Mouse (Mus musculus) monocyte, adult 2 months (primary cell): ENCODE measurements around the gene Shank2.

Experiments used
- DNase-seq, 2 experiments: peaks; one replicate each; pipeline ENCODE4 v3.0.0; 2022; ENCODE audit warnings: low spot score in 2 of 2, low read depth in 1 of 2

The Shank2 gene

DNA sequence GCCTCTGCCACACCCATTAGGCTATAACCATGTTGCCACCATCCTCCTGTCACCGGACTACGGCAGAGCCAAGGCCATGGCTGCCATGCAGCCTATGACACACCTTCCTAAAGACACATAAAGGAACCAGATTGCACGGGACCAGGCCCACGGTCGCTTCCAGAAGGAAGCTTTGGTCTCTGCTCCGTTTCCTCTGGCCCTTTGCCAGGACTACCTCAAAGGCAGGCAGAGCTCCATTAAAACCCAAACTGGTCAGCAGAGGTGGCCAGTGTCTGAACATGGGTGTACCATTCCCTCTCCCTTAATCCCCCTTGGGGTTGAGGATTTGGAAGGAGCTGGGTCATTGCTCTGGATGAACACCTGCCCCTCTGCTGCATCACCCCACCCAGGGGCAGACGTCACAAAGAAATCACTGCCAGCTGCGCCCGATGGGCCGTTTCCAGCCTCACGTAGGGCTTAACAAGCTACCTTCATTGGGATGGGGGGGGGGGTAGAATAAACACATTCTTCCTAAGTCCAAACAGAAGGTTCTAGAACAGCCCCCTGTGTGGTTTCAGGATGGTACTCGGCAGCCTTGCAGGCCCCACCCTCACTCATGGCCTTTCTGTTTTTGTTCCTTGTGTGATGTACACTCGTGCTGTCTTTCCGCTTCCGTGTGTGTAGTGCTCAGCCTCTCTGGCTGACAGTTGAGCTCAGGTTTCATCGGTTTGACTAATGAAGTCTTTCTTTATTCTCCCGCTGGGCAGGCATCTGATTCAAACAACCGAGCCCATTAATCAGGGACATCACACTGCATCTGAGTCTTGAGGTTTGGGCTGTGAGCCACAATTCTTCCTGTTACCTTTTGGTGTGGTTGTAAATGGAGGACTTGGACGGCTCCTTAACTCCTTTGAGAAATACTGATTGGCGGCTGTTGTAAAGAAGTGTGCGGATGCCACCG is 410.5 kb downstream of the Shank2 start:
- DNase-seq = no peak

DNA sequence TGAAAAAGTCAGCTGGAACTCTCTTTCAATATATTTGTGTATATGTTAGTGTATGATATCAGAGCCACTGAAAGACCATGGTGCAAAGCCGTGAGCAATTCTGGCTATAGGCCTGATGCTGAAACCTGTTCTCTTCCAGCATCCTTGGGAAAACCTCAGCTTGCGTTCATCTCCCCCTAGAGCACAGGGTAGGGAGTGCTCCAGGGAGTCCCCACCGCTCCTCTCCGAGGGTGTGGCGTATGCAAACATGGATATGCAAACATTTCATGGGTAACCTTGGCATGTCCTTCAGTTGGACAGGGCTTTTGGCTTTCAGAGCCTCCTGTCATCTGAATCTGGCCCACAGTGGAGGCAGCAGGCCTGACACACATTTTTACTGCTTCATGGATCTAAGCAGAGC is 412.9 kb downstream of the Shank2 start:
- no peak for DNase-seq

DNA sequence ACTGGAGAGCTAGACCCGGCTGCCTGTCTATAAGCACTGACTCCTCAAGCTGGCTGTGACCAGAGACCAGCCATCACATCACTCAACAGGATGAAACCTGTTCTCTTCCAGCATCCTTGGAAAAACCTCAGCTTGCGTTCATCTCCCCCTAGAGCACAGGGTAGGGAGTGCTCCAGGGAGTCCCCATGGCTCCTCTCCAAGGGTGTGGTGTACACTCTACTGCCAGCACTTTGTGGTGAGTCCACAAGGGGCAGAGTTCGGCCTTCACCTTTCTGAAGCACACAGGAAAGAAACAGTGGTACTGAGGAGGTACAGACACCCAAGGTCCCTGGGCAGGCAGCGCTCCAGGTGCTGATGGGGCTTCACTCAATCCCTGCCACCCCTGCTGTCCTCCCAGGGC is 414.1 kb downstream of the Shank2 start:
- DNase-seq = no peak

DNA sequence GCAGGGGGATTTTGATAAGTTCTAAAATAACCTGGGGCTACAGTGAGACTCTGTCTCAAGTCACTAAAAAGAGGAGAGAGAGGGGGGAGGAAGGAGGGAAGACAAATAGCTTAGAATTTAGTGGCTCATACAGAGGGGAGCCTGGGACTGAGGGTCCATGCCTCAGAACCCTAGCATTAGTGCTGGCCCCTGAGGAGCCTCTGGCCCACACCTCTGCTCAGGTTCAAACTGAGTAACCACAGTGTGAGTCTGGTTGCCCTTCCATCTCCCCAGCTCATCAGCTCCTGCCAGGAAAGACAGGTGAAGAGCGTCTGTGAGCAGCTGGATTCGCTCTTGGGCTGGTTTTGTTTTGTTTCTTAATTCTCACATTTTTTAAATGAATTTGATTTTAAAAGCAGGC is 415.5 kb downstream of the Shank2 start:
- no peak for DNase-seq

DNA sequence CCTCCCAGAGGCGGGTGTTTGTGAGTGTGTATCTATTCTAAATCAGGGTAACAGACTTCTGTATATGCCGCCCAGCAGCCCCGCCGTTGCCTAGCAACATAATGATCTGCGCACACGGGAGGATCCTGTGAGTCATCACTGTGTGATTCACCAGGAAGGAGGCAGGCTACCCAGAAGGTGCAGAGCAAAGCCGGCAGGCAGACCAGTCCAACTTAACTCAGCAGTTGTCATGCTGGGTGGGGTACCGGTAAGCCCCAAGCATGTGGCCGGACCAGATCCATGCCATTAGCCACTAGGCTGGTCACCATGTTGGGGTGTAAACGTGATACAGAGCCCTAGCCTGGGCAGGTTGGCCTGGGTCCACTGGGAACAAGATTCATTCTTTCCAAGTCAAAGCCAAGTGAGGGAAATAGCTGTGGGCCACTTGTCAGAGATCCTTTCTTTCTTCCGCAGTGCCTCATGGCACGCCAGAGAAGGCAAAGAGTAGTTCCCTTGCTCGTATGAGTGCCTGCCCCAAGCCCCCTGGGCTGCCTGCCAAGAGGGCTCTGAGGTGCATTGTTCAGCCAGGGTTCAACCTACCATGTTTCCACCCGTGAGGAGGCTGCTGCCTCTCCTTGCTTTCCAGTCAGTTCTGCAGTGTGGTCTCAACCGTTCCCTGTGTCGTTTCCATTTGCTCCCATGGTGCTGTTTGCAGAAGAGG is 416.1 kb downstream of the Shank2 start:
- DNase-seq = no peak

DNA sequence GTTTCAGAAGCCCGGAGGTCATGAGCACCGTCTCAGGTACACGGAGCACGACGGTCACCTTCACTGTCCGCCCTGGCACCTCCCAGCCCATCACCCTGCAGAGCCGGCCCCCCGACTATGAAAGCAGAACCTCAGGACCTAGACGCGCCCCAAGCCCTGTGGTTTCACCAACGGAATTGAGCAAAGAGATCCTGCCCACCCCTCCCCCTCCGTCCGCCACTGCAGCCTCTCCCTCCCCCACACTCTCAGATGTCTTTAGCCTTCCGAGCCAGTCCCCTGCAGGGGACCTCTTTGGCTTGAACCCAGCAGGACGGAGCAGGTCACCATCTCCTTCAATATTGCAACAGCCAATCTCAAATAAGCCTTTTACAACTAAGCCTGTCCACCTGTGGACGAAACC is 418.8 kb downstream of the Shank2 start:
- no peak for DNase-seq

DNA sequence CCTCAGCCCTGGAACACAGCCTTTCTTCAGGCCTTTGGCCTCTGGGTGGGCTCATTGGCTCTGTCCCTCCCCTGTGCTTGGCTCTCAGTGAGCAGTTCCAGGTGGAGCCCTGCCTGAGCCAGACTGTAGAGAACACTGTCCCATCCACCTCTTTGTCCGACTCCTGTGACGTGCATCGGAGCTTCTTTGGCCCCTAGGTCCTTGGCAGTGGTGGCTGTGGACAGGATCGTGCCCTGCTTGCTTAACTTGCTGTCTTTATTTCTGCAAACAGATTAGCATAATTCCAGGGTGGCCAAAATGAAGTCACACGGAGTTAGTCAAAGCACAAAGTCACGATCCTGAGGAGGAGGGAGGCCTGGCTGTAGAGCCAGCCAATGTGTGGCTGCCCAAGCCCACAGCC is 419.8 kb downstream of the Shank2 start:
- DNase-seq = no peak

DNA sequence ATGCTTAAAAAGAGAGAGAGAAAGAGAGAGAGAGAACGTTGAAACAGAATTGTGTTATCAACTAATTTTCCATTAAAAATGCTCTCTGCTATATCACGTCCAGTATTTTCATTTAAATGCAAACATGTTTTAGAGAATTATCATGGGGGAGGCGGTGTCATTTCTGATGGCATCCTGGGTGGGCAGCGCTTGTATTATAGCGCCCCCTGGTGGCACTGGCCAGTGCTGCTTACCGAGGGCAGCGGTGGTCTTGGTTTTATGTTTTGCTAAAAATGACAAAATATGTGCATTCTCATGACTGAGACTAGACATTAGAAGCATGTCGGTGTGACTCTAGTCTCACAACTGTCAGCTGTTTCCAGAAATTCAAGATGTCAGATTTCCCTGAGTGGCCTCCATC is 424.2 kb downstream of the Shank2 start:
- DNase-seq = no peak

DNA sequence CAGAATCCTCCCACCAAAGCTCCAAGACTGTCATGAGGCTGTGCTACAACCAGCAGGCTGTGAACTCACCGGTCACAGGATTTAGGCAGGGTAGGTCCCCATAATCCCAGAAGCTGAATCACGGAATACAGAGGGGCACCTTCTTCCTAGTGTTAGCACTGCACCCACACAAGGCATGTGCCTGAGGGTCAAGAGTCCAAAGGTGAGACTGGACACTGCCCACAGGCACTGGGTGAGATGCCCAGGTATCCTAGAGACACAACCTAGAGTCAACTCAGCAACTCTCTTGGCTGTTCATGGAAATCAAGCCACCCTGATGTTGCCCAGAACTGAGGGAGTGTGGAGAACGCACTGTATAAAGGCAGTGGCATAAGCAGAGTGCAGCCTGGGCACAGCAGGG is 424.9 kb downstream of the Shank2 start:
- DNase-seq = no peak

DNA sequence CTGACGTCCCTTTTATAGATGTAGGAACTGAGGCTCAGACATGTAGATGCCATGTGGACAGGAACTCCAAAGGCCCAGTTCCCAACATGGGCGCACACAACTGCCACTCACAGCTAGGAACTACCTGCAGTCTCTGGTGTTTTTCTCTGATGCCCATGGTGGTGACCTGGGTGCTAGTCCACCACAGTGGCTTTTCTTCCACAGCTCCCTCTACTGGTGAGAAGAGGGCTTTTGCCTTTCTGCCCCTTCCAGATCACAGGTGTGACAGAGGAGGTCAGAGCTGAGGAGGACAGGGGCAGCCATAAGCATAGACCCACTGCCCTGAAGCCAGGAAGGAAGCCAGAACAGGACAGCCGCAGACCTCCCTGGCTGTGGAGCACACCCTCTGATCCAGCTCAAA is 425.7 kb downstream of the Shank2 start:
- no peak for DNase-seq

DNA sequence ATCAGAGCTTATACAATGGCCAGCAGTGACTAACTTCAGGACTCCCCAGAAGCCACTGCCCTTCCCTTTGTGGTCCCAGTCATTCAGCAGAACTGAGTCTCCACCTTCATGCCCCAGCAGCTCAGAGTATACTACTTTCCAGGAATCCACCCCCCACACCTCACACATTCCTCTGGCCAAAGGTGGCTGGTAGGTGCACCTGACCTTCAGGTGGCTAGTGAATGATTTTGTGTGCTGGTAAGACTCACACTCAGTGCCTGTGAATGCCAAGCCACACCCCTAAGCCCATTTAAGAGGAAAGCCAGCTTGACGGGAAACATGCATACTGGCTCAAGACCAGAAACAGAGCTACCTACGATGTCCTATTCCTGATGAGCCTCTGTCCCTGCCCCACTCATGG is 431.2 kb downstream of the Shank2 start:
- no peak for DNase-seq

DNA sequence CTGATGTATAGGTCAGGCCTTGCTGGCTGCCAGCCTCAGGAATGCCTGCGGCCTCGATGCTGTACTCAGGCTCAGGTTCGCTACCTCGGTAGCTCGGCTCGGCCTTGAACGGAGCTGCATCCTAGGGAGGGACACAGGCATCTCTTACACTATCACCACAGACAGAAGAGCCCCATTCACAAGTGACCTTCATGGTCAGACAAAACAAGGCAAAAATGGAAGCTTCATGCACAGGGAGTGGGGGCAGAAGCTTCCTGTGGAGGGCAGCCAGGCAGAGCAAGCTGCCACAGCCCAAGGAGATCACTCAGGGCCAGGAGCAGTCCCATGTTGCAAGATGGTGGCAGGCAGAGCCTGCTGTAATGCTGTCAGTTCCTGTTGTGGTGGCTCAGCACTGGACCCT is 437.1 kb downstream of the Shank2 start:
- DNase-seq = no peak

DNA sequence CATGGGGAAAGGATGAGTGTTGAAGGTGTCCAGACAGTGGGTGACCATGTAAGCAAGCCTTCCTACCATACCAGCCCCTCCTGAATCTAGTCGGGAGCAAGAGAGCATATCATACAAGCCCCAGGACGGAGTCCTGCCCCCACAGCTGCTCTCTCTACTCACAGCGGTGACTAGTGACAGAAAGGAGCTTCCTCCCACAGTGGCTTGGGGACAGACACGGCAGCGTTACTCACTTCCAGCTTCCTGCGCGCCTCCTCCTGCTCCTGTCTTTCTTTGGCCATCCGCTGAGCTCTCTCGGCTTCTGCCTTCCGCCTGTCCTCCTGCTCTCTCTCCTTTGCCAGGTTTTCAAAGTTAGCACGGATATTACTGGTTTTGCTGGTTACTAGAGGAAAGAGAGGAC is 439.7 kb downstream of the Shank2 start:
- DNase-seq = no peak

DNA sequence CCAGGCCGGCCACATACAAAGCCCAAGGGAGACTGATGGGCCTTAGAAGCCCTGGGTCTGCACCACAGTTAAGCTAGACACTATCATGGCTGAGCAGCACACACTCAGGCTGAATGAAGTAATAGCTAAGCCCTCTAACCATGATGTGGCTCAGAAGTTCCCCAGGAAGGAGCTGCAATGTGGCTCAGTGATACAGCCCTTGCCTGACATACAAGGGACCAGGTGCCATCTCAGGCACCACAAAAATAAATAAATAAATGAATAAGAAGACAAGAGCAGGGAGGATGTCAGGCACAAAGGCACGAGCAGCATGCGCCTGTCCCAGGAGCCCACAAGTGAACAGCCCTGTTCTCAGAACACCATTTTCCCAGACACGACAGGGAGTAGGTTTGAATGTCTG is 440.2 kb downstream of the Shank2 start:
- no peak for DNase-seq

DNA sequence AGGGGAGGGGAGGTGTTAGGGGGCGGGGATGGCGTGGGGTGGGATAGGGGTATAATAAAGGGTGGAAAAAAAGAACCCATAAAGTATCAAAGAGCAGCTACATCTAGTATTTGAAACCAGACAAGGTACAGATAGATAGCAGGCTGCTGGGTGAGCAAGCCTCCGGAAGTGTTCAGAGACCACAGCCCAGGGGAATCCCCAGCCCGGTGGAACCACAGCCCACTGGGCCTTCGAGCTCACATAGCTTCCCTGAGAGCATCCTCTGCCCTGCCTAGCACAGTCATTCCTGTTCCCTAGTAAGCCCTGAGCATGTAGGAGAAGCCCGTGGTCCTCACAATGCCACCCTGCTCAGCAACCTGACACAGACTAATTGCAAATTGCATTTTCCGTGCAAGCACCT is 443.1 kb downstream of the Shank2 start:
- DNase-seq = no peak

DNA sequence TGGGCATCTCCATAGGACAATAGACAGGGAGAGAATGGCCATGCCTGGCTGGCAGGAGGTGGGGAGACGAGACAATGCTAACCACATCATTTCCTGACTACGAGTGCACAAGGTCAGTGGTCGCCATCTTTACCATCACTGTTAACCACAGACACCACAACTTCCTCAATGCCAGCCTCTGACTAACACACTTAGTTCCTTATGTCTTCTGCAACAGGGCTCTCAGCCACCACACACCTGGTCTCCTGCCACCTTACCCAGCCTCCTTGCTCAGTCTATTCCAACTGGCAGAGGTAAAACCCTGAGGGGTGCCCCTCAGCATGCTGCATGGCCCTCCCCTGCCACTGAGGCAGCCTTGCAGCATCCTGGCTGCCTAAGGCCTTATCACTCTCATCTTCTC is 445.4 kb downstream of the Shank2 start:
- peak in 1 of 2 experiments; percentile 19 for DNase-seq

DNA sequence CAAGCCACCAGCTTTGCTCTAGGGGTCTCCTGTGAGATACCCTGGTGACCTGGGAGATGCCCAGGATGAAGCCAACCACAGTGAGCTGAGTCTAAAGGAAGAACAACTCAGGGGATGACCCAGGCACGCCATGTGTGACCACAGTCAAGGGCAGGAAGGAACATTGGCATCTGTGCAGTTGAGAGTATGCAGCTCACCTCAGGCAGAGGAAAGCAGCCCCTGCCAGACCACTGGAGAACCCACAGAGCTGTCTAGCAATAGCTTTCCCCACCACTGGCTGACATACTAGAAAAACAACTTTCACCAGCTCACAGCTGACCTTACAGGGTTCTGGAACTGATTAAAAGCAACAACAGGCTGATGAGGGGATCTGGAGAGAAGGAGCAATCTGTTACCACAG is 446.5 kb downstream of the Shank2 start:
- no peak for DNase-seq

DNA sequence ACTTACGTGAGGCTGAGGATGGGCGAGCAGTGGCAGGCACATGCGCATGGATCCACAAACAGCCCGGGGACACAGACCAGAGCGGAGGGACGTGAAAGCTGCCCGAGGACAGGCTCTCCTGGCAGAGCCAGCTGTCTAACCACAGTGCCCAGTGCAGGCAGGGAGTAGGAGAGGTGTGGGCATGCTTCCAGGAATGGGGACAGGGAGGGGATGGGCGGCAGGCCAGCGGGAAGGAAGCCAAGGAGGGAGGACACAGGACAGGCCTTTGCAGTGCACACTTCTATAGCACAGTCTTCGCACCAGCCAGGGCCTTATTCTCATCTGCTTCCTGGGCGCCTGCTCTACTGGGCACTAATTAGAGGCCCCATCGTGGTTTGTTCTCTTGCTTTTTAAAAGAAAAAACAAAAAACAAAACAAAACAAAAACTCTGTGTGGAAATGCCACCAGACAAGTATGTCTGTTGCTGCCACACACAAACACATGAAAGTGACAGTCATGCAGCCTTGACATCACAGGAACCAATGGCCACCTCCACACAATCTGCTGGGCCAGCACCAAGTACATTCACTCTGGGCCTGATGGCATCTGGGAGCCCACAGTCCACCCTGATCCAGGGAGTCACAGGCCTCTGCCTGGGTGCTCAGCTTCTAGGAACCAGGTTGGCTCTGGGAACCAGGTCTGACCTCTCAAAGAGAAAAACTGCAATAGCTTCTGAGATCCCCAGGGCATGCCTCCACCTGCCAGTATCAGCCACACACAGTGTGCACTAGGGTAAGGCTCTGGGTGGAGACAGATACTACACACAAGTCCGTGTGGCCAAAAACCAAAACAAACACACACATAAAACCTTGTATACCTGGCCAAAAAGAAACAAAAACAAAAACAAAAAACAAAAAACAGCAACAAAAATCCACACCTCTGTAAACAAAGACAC is 448.2 kb downstream of the Shank2 start:
- no peak for DNase-seq

DNA sequence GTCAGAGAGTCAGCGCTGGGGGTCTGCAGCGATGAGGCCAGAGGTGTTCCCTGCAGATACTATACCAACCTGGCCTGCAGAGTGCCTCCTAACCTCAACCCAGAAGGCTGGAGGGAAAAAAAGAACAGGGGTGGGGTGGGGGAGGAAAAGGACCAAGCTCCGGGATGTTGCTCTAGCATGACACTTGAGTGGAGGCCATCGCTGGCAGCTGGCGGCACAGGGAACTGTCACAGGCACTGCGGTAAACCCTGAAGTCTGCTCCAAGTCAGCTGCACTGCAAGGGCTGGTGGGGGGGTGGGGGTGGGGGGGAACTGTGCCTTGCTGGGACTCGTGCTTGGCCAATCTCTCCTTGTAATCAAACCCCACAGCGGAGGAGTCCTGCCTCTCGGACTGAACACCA is 448.9 kb downstream of the Shank2 start:
- DNase-seq = no peak

DNA sequence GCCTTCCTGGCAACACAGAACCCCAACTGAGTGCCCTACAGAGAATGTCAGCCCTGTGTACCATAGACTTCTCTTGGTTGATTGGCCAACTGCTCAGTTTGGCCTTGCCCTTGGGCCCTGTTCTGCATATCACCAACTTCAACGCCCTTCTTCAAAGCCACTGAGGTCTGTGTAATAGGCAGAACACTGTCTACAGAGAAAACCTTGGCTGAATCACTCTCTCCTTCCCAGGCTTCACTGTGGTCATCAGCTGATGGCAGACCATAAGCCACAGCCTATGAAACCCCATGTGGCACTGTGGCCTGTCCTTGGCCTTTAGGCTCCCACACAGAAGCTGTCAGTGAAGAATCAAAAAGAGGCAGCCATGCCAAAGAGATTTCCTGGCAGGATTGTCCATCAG is 457.2 kb downstream of the Shank2 start:
- no peak for DNase-seq

DNA sequence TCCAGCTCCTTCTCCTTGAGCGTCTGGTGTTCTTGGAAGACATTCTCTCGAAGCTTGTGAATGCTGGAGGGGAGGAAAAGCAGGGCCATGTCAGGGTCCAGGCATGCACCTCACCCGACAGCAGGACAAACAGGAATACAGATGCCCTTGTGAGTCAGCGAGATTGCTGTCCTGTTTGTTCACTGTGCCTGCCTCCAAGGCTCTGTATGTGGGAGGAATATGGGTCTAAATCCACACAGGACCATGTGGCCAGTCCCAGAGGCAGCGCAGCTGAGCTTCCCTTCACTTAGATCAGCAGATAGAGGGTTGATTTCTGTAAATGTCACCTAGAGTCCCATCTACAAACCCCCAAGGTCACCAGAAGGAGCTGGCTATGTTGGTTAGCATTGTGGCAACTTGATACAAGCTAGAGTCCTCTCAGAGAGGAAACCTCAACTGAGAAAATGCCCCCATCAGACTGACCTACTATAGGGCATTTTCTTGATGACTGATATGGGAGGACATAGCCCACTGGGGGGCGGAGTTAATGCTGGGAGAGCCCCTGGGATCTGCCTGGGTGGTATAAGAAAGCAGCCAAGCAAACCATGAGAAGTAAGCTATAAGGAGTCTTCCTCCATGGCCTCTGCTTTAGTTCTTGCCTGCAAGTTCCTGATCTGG is 459.6 kb downstream of the Shank2 start:
- DNase-seq = no peak
